Mouse (Mus musculus) embryo, embryonic 11 days (tissue): ENCODE measurements around the gene Gtdc1.
A peak's percentile ranks its signal among the peaks of the same experiment; 100 is the strongest.

Source experiments
- DNase-seq: peaks from one replicate; pipeline ENCODE4 v3.0.0-alpha.2; 2015

The Gtdc1 gene

DNA sequence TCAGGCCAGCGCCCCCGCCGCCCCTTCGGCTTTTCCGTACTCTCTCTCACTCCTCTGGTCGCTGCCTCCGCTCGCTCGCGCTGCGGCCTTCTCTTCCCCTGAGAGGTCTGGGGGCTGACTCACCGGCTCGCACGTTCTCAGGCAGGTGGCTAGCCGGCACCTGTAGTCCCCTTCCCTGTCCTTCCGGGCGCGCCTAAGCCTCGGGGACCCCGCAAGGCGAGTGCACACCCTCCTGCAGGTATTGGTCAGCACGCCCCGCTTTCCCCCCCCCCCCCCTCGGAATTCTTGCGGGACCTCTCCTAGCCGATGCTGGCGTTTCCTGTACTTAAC, at the start of gene Gtdc1:
Gene Gtdc1, minus strand, starts transcription at position 176 of the 330 bp plus-strand sequence.
- DNase-seq, result no peak

DNA sequence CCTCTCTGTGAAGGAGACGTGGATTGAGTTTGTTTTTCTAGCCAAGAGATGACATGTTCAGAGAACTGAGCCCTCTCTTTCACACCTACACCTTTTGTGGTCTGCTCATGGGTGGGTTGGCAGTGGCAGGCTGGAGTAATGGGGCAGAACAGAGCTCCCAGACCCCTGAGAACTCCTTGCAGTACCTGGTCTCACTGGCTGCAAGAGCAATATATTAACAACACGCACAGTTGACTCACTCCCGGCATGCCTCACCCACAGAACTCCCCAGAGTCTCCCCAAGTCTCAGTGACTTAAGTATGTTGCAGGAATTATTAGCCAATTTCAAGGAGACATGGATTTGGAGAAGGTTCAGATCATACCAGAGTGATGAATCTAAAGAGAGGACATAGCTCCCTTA, 49.6 kb upstream of the Gtdc1 start:
- DNase-seq, result no peak

DNA sequence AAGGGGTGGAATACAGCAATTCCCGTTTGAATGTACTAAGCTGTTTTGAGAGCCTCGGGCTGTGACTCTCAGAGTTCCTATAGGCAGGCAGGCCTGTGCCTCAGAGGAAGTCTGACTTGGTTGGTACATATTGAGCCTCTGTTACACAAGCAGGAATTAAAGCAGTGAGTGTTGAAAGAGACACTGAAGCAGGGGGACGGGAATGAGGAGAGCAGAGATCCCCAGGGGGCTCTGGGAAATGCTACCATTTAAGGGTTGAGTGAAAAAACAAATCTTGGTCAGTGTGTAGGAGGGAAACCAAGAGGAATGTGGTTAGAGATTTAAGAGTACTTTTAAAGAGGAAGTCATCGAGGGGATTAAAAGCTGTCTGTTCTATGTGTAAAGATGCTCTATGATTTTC, 49.0 kb upstream of the Gtdc1 start:
- peak; percentile 9 for DNase-seq

DNA sequence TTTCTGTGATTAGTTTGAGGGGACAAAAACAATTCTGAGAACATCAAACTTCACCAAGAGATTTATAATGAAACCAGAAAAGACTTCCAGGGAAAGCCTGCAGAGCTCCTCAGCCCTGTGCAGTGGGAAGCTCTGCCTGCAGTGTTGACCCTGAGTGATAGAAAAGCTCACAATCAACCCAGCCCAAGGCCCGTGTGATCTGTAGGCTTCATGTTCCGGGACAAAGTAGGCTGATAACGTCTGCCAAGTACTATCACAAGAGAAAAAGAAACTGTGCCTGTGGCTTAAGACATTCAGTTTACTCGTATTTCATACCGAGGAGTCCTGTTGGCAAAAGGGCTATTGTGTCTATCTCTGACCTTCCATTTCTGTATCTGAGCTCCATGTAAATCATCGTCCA, 46.4 kb upstream of the Gtdc1 start:
- DNase-seq, result no peak

DNA sequence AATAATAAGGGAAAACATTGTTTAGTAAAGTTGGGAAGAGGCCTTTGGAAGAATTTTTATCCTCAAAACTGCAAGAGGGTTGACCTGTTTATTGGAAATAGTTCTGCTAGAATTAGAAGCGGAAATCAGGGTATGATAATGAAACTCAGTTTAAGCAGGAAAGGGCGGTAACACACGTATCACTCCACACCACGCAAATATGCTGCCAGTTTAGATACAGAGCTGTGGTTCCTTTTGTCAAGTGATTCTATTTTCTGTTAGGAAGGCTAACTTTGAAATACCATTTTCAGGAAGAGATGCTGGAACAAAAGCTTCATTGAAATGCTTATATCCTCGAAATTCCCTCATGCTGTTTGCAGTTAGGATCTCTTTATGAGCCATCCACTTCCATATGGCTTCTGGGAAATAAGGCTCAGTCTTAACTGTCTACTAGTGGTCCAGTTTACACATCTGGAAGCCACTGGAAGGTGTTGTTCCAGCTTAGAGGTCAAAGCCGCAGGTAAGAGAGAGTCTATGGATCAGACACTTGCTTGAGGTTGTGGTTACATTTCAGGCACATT, 42.7 kb upstream of the Gtdc1 start:
- no peak for DNase-seq

DNA sequence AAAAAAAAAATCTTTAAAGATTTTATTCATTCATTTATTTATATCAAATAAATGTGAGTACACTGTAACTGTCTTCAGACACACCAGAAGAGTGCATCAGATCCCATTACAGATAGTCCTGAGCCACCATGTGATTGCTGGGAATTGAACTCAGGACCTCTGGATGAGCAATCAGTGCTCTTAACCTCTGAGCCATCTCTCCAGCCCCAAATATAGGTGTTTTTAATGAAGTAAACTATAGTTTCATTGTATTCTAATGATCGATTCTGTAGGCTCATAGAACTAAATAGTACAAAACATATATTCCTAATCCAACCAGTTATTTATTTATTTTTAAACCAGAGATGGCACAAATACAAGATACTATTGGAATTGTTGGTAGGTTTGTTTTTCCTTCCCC, 42.2 kb upstream of the Gtdc1 start:
- no peak for DNase-seq

DNA sequence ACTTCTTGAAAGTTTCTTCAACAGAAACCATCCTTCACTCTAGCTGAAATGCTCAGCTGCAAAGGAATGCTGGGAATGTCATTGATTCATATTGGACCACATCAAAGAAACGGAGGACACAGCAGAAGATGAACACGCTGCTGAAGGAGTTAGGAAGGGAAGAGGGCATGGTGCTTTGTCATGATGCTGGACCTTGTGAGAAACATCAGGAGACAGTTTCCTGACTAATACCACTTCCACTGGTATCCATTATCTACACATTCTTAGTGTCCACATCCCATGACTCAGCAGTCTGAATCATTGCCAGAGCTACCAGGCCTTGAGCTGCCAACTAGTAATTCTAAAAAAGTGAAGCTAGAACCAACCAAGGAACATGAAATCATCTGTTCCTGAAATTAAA, 41.8 kb upstream of the Gtdc1 start:
- no peak for DNase-seq

DNA sequence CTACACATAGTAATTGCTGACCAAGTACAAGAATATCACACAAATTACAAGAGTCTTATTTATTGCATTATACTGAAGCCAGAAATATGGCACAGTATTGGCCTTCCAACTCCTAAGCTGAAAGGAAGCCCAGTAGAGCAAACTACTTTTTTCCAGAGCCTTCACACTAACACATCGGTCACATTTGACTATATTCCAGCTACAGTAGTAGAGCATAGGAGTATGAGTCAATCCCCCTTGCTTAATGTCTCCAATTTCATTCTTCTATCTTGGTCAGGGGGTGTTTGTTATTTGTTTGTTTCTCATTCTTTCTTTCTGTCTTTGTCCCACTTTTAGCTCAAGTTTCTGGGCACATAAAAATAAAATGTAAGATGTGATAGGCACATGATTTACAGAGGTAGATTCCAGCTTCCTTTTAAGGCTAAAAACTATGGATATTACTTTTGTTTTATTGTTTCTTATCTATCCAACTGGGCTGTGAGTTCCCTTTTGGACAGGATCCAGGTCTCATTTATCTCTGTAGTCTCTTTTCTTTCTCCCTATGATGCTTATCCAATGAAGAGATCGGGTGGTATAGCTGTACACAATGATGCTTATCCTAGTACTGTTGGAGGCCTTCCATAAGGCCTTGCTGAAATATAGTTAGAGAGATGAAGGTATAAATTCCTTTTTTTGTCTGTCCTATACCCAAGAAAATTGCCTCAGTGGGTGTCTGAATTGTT, 38.5 kb upstream of the Gtdc1 start:
- no peak for DNase-seq

DNA sequence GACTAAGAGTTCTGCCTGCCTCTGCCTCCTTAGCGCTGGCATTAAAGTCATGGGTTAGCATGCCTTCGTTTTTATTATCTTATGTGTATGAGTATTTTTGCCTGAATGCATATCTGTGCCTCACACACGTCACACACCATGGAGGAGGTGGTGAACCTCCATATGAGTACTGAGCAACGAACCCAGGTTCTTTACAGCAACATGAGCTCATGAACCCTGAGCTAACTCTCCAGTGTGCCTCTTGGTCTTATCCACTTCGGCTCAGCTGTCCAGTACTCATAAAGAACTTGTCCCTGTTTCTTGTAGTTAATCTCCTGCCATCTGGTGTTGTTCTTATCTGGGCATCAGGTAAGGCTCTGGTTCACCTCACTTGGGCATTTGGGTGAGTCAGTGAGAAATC, 35.2 kb upstream of the Gtdc1 start:
- DNase-seq, result no peak

DNA sequence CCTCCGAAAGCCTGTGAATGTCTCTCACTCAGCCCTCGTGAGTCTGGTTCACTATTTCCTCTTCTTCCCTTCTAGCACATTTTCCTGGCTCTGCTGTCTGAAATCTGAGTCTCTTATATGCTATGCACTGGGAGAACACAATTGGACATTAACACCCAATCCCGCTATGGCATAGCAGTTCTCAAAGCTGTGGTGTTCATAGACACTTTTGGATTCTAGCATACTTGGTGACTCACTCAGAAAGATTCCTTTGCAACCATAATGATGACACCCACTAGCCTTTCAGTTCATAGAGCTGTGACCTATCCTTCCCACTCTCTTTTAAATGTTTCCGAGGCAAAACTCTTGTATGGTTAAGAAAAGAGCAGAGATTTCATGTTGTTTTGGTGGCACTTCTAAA, 33.7 kb upstream of the Gtdc1 start:
- DNase-seq, result no peak

DNA sequence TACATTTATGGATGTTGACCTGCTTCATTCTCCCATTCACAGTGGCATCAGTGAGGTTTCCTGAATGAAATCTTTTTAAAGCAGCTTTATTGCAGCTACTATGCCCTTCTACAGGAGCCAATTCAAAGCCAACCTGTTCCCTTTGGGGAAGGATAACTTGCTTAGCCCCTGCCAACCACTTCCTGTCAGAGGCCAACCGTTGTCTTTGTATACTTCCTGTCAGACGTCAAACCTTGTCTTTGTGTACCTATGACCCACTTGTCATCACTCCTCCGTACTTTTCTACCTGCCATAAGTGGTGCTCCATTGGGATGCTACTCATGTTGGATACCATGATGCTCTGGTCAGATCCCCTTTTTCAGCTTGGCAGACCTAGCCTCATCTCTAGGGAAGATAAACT, 33.1 kb upstream of the Gtdc1 start:
- DNase-seq, result no peak

DNA sequence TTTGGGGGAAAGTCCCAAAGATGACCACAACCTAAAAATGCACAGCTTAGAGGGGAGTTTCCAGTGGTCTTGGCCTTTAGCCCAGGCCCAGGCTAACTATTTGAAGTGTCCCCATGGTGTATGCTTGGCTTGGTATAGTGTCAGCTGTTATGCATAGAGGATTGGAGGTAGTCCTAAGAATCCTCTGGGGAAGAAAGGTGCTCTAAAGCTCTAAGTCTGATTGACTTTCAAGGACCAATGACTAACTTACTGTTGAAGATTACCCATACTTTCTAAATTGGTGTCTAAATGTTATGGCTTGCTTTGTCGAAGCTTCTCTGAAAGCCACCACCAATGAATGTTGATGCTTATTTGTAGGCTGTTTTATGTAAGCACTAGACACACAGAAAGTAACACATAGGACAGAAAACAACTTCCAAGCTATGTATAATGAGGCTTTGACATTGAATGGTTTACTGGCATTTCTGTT, 29.9 kb upstream of the Gtdc1 start:
- no peak for DNase-seq

DNA sequence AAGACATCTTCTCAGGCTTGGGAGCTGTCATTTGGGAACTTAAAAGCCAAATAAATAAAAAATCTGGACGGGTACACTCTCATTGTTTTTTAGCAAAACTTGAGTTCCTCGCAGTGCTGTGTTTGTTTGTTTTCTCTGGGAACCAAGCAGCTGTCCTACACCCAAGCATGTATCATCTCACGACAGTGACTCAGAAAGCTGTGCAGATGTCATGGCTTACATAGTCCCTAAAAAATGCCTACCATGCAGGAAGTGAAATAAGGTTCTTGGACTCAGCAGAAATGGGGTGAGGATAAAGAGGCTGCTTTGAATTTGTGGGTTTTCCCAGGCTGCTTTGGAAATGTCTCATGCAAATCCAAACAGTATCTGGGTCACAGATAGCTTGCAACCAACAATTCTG, 28.8 kb upstream of the Gtdc1 start:
- DNase-seq, result no peak

DNA sequence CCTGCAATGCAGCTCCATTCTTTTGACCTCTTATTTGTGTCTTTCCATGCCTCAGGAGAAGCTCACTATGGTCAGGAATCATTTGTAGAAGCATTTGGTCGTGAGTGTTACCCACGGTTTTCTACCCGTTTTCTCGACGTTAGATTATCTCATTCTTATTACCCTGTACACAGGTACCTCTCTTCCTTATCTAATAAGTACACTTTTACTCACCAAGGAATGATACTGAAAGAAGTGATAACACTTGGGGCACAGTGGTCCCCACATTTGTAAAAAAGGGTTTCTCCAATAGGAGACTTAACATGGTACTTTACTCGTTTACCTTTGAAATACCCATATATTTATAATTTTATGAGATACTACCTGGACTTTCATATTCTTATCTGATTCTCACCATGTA, 28.0 kb upstream of the Gtdc1 start:
- no peak for DNase-seq

DNA sequence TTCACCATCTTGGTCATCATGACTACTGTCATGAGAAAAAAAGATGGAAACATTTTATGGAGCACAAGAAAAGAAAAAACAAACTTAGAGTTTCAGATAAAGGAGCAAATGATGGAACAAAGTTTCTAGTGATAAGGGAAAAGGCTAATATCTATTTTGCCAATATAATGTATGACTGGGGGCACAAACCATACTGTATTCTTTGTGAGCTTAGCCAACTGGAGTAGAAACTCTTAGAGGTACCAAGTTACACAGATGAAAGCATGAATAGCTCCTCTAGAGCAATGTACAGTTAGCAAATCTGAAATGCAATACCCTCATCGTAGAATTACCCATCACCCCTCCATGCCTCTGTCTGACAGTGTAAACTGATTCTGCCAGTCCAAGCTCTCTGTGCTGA, 26.7 kb upstream of the Gtdc1 start:
- no peak for DNase-seq

DNA sequence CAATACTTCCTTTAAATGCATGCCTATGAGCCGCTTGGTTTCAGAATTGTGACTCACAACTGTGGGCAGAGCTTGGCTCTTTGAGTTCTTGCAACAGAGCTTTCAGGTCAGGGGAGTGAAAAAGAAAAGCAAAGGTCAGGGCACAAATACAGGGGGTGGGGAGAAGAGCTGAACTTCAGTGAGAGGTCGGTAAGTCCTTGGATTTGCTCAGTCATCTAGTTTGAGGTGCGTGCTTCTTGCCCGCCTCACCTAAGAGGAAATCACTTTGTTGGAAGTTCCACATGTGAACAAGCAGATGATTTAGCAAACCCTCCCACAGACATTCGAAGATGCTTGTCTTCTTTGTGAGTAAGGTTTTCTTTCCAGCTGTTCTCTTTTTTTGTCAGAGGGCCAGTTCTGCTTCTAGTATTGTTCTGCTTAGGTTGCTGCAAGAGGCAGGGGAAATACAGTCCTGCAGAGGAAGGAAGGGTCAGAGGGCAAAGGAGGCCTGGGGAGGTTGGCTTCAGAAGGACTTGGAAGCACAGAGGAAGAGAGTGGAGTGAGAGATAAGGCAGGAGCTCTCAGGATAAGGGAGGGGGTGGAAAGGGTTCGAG, 25.5 kb upstream of the Gtdc1 start:
- peak; percentile 37 for DNase-seq

DNA sequence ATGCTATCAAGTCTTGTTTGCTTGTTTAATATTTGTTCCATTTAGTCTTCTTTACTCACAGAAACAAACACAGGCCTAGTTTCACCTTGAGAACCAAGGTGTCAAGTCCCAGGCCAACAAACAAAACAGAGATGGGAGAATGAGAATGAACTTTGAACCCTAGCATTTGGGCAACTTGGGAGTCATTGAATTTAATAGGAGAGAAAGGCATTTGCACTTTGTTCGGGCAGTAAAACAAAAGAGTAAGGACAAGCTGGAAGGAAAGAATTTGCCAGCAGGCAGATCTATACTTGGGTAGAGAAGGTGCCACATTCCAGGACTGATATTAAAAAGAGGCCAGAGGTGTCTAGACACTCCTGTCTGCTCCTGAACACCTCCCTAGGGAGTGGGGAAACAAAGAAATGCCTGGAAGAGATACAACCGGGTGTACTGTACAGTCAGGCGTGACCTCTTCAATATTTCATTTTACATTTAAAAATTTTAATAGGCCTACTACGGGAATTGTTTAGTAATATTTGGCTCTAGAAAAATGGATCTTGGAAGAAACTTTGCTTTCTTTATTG, 24.3 kb upstream of the Gtdc1 start:
- DNase-seq, result no peak

DNA sequence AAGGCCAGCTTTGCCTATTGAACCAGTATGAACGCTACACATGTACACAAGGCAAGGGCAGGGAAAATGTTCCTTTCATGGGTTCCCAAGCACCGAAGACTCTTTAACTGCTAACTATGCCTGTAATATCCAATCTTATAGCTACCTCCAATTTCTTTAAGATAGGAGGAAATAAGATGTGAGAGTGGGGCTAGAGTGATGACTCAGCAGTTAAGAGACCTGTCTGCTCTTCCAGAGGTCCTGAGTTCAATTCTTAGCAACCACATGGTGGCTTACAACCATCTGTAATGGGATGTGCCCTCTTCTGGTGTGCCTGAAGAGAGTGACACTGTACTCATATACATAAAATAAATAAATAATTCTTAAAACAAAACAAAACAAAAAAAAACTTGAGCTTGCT, 17.2 kb upstream of the Gtdc1 start:
- no peak for DNase-seq

DNA sequence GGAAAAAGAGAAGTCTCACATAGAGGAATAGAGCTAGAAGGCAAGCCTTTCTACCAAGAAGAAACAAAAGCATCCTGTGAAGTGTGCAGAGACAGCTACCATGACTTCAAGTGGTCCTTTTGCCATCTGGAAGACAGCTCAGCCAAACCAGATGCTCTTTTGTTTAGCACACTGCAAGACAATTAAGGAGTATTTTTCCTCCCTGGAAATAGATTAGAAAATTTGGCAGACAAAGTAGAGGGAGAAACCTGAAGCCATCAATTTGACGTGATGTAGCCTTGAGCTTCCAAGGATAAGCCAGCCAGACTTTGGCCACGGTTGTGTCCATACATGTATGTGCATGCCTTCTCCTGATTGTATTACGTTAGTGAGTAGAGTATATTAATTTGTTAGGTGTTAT, 3.5 kb upstream of the Gtdc1 start:
- no peak for DNase-seq

DNA sequence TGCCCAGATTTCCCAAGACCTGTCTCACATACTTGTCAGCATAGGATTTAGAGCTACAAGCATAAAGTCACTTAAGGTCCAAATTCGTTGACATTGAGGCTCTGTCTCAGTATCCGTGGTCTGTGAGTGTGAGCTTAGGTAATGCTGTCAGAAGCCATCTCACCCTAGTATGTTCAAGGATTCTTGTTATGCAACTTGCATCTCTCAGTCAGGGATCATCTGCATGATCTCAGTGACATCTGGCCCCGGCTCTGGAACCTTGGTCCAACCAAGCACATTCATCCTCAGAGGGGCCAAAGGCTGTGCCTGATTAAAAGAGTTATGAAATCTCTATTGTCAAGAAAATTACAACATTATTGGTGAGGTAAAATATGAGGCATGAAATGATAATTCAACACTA, 1.2 kb upstream of the Gtdc1 start:
- DNase-seq, result no peak

DNA sequence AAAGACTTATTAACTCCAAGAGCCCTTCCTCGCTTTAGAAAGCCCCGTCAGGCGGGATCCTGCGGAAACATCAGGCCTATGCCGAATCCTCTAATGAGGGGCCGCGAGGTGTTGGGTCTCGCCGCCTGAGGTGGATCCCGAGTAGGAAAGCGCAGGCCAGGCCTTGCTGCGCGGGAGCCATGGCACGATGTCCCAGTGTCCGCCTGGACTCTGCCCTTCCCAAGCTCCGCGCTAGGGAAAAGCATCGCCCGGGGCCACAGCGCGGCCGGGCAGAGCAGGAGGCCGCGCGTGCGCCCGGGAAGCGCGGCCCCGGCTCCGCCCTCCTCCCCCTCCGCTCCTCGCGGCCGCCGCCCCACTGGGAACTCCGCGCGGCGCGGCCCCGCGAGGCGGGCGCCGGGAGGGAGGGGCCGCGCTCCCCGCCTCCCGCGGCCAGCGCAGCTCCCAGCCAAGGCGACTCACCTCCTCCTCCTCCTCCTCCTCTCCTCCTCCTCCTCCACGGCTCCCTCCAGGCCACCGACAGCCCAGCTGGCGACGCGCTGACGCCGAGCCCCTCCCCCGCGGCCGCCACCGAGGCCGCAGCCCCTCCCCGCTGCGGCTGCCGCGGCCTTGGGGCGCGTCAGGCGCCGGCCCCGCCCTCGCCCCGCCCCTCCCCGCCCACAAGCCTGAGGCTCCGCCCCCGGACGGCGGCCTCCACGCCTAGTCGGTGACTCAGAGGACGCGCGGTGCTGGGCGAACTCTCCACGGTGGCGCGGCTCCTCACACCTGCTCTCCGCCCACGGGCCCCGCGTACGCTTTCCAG, 575 bp downstream of the Gtdc1 start:
- DNase-seq, result peak; percentile 95

DNA sequence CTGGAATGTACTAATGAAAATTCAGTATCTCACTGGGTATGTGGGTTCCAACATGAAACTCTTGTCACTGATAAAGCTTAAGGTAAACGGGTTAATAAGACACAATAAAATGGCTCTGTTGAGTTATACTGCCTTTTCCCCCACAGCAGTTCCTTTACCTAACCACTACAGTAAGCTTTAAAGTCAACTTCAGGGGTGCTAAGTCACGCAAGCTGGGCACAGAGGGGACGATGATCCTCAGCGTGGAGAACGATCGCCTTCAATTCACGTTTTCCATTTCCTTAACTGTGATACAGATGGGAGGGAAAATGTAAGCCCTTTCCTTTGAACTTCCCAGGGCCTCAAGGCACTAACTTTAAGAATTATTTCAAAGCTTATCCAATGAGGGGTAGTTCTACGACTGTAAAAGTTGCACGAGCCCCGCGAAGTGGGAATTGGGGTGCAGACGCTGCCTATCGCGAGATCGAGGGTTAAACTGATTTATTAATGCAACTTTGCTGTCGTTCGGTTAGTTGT, 1.2 kb downstream of the Gtdc1 start:
- no peak for DNase-seq

DNA sequence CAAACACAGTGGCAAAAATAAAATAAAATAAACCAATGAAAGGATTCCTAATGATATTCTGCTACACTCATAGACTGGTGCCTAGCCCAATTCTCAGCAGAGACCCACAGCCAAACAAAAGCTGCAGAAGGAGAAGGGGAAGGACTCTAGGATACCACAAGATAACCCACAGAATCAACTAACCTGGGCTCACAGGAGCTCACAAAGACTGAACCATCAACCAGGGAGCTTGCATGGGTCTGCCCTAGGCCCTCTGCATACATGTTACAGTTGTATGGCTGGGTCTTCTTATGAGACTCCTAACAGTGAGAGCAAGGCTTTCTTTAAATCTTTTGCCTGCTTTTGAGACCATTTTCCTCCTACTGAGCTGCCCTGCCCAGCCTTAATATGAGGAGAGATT, 2.8 kb downstream of the Gtdc1 start:
- no peak for DNase-seq
